Mouse (Mus musculus): Measurements from ENCODE around the gene Pde6h.

DNA sequence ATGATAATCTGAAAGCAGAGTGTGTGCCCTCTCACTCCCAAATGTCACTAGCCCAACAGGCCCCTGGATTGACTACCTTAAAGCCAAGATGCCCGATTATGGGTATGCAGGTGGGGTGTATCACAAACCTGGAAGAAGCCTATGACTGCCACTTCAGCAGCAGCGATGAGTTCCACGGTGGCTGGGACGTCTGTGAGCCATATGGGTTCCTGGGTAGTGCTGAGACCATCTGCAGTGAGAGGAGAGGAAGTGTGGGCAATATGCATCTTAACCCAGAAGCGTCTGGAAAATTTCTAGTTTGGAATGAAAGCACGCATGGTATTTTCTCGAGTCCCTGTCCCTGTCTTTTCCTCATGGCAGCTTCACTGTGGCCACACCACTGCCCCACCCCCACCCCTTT lies 2.0 kb upstream of the Pde6h start:
- no peak for TF ChIP-seq CTCF (IDR thresholded peaks at IDR 0.05; ENCODE audit: low read depth)
- TF ChIP-seq EP300 (optimal IDR thresholded peaks at IDR 0.05) = no peak
